Mouse (Mus musculus) layer of hippocampus, adult 8-10 months (tissue): ENCODE data around the gene Ell. TPM values are rescaled to one million over a fixed set of nuclear protein-coding genes. Genes with fewer than 3 reads are reported as not detected.
"Not testable (repeated sequence)": the region's sequence is repeated elsewhere in the genome, so short reads cannot be mapped to it uniquely, and the experiment has no call there.

Source experiments
- DNase-seq, 2 experiments: peaks; one replicate each; pipeline ENCODE4 v3.0.0; 2022; ENCODE audit warnings: low spot score in 2 of 2
- total RNA-seq, 4 experiments: library from RNA; stranded (reverse); gene quantifications; 2 replicates each; pipeline ENCODE4 v1.2.4; 2022

The Ell gene
- total RNA-seq, 4 experiments from 2014 or later: 19.6 to 22.0 (median 20.8) TPM

DNA sequence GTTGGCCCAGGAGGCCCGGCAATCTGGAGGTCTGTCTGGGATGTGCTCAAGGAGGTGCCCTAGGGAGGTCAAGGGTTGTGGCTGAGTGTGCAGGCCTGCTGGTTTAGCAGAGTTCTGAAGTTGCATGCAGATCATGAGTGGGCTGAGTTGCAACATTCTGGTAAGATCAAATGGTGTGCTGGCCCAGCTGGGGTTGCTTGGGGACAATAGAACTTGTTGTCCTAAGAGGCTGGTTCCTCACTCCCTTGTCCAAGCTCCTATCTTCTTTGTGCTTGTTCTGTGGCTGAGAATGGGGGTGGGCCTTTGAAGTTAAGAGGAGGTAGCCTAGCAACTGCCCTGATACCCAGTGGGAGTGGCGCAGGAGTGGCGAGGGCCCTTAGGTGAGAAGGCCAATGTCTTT, 23.5 kb downstream of the Ell start:
- DNase-seq: no peak

DNA sequence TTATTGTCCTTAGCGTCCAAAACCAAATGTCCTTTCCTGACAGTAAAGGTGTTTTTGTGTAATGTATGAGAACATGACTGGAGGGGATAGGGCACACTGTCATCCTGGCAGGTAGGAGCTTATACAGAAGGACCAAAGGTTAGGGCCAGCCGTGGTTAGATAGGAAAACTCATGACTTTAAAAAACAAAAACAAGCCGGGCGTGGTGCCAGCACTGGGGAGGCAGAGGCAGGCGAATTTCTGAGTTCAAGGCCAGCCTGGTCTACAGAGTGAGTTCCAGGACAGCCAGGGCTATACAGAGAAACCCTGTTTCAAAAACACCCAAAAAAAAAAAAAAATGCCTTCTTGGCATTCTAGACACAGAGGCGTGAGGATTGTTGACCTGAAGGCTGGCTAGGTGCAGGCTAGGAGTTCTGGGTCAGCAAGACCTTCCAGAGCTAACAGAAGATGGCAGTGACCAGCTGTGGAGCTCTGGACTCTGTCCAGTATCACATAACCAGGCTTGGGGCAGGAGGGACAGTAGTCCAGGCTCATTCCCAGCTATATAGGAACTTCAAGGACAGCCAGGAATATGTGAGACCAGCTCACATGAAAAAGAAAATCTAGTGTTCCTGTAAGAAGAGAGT, 24.6 kb downstream of the Ell start:
- no peak for DNase-seq

DNA sequence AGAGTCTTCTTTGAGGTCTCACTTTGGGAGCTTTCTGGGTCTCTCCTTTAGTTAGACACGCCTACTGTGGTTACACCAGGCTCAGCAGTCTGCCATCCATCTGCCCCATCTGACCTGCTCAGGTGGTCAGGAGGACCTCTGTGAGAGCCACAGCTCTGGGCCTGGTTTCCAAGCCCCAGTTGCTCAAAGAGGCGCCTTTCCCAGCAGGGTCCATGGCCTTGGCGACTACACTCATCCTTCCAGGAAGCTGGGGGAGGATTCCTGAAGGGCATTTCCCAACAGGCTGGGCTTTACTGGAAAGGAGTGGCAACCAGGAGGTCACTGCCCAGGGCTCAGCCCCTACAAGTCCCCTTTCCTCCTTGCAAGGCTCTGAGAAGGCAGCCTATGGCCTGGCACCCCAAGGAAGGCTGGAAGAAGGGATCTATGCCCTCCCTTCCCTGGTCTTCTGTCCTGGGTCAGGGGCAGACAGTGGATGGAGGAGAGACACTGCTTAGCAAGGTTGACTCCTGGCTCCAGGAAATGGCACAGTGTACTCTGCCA, 25.5 kb downstream of the Ell start:
- DNase-seq: no peak

DNA sequence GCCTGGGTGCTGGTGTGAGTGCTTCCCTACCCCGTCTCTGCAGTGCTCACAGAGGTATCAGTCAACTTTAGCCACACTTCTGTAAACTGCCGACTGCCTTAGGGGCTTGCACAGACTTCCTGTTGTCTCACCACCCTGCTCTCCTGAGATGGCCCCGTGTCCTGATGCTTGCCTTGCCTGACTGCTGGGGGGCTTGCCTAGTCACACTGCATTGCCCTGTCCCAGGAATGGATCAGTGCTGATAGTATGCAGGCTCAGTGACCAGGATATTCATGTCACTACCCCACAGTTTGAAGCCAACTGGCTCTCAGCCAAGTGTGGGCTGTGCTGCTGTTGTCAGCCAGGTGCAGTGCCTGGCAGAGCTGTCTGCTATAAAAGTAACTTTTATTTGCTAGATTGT, 26.3 kb downstream of the Ell start:
- DNase-seq: no peak

DNA sequence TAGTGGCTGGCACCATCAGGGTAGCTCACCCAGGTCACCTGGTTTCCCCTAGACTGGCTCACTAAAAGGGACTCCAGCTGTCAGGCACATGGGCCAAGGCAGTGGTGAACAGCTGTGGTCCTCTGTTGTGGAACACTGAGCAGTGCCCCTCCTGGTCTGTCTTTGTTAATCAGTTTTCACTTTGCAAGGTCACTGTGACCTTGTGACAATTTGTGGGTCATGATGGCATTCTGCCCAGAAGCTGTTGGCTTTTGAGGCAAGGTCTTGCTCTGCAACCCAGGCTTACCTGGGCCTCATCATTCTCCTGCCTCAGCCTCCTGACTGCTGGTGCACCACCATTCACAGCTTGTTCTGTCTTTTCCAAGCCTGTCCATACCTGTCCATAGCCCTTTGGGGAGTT, 31.1 kb downstream of the Ell start:
- no peak for DNase-seq

DNA sequence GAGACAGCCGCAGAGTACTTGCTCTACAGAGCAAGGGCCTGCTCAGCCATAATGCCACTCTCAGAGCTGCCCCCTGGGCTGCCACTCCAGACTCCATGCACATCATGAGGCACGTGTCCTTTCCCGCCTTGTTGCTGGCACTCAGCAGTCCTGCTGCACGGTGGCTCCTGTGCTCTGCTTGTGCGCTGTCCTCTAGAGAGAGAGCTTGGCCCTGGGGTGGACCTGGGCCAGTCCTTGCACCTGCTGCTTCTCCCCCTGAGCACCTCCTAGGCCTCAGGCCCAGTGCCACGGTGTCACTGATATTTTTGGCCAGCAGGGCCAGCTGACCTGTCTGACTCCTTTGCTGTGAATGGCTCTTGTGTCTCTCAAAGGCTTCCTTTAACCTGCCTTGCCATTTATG, 31.7 kb downstream of the Ell start:
- no peak for DNase-seq

DNA sequence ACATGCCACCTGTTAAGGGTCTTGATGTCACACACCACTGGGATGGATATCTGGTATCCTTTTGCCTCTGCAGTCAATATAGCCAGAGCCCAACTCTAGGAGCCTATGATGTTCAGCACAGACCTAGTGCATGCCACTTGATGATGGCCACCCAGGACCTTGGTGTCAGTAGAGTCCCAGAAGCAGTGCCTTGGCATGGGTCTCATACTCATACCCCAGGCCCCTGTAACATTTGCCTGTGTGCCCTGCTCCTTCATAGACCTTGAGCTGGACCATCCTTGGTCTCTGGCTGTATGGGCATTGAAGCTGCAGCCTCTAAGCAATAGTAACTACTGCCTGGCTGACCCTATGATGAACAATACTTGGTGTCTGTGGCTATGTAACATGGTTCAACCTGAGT, 35.0 kb downstream of the Ell start:
- no peak for DNase-seq

DNA sequence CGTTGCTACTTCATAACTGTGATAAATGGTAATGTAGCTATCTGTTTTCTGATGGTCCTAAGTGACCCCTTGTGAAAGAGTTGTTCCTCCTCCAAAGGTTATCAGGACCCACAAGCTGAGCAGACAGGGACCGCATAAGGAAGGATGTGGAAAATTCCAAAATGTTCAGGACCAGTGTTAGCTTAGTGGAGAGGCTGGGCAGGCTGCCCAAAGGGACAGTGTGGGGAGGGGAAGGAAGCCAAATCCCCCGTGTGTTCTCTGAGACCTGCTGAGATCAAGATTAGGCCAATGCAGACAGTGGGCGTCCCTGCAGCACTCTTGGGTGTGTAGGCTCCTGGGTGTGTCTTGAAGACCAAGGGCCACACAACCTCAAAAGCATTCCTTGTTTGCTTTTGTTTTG, 35.7 kb downstream of the Ell start:
- no peak for DNase-seq

DNA sequence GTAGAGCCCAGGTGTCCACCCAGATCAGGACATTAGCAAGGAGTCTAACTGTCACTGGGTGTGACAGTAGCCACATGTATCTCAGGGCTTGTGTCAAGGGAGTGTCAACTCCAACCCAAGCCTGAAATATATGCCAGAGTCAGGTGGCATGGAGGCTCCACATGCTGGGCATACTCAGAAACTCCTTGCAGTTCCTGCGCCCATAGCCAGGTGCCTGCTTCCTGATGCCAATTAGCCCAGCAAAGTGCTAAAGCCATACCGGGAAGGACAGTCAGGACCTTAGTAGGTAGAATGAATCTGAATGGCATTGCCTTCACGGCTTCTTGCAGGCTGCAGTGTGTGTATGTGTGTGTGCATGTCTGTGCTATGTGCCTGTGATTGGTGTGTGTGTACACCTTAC, 38.0 kb downstream of the Ell start:
- DNase-seq: no peak

DNA sequence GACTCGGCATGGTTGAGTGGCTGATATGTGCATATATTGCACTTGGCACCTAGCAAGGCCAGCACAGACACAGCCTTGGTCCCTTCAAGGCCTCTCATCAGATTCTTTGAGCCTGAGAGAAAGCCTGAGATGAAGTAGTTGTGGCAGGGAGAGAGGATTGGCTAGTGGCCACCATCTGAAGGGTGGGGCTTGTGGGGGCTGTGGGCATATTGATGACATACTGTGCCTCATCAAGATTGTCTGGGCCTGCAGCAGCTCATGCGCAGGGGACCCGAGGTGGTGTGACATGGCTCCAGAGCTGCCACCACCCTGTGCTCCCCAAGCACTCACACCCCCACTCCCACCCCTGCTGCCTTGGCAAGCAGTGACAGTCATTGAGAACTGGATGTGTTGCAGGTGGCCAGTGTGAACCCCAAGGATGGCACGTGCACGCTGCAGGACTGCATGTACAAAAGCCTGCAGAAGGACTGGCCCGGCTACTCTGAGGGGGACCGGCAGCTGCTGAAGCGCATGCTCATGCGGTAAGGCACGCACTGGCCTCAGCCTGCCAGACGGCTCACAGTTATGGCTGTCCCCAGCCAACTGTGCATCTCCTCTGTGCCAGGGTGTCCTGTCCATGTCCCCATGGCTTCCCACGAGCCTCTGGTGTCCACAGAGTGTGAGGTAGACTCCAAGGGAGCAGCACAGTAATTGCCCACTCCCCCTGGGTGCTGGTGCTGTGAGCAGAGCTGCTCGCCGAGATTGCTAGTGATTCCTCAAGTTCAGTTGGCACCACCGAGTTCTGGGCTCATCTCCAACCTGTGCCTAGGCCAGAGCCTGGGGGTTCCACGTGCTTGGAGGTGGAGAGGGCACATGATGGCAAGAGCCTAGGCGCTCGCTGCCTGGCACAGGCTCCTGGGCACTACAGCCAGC, 44.5 kb downstream of the Ell start:
- DNase-seq: no peak

DNA sequence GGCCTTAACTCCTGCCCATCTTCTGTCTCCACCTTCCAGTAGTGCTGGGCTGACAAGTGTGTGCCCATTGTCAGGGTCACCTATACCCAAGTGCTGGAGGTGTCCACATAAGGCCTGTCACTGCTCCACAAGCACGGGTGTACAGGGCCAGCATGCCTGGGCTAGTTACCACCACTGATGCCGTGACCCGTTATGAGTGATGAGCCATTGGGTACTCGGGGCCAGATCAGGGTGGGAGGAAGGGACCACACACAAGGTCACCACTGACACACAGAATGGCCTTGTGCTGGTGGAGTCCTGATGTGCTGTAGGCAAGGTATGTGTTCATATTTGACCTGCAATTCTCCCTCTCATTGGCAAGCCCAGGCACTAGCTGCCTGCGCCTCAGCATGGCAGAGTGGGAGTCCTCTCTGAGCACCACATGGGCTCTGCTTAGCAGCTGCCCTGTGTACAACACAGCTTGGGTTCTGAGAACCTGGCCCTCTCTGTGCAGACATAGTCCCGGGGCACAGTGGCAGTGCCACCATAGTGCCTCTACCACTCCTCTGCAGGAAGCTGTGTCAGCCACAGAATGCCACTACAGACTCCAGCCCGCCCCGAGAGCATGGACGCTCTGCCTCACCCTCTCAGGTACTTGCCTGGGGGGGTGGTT, 45.5 kb downstream of the Ell start:
- DNase-seq: no peak

DNA sequence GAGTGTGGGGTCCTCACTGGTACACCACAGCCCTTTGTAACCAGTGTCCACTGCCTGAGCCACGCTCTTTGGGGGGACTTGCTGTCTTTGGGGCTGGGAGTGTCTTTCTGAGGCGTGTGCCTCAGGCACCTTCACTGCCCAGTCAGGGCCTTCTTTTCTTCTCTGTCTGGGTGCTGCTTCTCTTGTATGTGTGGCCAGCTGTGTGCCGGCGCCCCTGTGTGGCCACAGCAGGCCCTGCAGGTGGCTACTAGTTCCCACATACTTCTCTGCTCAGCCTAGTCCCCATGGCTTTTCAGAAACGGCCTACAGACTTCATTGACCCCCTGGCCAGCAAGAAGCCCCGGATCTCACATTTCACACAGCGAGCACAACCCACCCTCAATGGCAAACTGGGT, 46.0 kb downstream of the Ell start:
- no peak for DNase-seq

DNA sequence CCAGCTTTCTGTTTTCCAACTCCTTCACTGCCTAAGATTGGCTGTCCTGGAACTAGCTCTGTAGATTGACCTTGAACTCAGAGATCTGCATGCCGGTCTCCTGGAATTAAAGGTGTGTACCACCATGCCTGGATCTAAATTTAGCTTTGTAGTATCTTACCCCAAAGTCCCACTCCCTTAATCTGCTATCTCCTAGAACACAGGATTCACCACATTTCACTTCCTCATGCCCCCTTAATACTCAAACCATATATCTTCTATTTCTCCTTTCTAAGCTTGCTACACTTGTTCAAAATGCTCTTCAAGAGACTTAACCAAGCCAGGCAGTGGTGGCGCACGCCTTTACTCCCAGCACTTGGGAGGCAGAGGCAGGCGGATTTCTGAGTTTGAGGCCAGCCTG, 48.7 kb downstream of the Ell start:
- DNase-seq: not testable (repeated sequence)

DNA sequence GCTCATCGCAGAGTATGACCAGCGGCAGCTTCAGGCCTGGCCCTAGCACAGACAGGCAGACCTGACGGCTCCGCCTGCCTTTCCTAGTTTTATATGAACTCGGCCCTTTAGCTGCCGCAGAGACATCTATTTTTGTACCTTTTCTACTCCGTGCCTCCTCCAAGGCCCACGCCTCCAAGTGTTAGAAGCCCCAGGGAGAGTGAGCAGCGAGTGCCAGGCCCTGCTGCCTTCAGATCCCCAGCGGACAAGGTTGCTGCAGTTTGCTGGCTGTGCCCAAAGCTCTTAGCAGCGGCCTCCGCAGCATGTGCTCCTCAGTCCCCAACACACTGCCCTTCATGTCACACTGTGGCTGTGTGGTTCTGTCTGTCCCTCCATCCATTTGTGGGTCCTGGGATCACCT, 52.3 kb downstream of the Ell start:
- no peak for DNase-seq

DNA sequence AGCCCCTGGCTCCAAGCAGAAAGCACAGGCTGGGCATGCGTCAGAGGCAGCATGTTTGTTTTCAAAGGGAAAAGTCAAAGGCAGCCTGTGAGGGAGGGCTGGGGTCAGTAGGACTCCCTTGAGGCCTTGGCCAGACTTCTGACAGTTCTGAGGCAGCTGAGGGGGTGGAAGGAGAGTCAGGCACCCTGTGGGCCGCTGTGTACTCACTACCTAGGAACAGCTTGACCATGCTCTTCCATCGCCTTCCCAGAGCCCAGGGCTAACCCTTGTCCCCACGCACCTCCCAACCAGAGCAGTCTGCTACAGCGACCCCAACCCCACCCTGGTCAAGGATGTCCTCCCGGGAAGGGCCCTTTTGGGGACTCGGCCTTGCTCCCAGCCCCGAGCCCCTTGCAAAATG, 53.9 kb downstream of the Ell start:
- no peak for DNase-seq

DNA sequence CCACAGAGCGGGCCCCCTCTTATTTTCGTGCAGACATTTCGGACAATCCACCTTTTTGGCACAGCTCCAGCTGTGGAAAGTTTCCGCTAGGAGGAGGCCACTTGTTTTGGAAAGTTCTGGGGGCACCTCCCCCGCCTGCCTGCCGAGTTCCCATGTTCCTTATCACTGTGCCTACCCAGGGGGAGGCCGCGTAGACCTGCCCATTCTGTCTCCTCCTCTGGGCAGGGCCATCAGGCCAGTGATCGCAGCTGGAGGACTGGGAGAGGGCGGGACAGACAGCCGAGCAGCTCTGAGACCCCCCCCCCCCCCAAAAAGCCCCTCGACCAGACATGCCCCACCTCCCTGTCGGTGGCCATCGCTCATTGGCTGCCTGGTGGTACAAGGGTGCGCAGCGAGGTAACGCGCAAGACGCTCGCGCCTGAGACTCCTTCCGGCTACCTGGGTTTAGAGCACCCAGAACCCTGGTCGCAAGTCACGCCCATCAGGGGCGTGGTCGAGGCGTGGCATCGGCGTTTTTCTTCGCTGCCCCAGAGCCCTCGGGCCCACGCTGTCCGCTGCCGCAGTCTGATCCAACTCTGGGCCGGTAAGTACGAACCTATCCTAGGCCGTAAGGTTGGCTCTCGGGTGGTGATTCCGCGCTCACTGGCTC, 54.8 kb downstream of the Ell start, which contains the start of gene Isyna1:
Gene Isyna1 (plus strand): TSS at position 413 of the 649 bp plus-strand sequence.
- no peak for DNase-seq

DNA sequence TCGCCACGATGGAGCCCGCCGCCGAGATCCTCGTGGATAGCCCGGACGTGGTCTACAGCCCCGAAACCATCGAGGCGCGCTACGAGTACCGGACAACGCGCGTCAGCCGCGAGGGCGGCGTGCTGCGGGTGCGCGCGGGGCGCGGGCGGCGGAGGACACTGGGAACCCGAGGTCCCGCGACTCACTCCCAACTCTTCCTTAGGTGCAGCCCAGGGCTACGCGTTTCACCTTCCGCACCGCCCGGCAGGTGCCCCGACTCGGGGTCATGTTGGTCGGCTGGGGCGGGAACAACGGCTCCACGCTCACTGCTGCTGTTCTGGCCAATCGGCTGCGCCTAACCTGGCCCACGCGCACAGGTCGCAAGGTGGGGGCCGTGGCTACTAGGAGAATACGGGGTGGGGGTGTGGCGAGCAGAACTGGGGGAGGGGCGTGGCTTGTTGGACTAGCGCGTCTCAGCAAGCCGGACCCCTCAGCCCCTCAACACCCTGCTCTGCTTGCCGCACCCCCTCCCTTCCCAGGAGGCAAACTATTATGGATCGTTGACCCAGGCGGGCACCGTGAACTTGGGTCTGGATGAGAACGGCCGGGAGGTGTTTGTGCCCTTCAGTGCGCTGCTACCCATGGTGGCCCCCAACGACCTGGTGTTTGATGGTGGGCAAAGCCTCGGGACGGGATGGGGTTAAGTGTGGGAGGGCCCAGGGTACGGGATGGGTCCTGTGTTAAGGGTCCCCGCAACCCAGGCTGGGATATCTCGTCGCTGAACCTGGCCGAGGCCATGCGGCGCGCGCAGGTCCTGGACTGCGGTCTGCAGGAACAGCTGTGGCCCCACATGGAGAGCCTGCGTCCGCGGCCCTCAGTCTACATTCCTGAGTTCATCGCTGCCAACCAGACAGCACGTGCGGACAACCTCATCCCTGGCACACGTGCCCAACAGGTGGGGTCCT, 55.6 kb downstream of the Ell start:
- DNase-seq: no peak

DNA sequence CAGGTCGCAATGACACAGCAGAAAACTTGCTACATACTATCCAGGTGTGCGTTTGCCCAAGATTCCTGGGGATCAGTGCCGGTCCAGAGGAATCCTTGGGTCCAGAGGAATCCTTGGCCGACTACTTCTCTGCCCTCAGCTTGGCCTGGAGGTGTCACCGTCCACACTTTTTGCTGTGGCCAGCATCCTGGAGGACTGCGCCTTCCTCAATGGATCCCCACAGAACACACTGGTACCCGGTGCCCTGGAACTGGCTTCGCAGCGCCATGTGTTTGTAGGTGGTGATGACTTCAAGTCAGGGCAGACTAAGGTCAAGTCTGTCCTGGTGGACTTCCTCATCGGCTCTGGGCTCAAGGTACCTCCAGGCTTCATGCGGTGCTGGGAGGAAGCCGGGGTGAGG, 56.6 kb downstream of the Ell start:
- no peak for DNase-seq

DNA sequence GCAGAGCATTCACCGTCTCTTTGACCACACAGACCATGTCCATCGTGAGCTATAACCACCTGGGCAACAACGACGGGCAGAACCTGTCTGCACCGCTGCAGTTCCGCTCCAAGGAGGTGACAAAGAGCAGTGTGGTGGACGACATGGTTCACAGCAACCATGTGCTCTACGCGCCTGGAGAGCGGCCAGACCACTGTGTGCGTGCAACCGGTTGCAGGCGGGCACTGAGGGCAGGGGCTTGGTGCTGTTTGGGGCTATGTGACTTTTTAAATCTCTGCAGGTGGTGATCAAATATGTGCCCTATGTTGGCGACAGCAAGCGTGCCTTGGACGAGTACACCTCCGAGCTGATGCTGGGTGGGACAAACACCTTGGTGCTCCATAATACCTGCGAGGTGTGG, 57.0 kb downstream of the Ell start:
- DNase-seq: no peak

DNA sequence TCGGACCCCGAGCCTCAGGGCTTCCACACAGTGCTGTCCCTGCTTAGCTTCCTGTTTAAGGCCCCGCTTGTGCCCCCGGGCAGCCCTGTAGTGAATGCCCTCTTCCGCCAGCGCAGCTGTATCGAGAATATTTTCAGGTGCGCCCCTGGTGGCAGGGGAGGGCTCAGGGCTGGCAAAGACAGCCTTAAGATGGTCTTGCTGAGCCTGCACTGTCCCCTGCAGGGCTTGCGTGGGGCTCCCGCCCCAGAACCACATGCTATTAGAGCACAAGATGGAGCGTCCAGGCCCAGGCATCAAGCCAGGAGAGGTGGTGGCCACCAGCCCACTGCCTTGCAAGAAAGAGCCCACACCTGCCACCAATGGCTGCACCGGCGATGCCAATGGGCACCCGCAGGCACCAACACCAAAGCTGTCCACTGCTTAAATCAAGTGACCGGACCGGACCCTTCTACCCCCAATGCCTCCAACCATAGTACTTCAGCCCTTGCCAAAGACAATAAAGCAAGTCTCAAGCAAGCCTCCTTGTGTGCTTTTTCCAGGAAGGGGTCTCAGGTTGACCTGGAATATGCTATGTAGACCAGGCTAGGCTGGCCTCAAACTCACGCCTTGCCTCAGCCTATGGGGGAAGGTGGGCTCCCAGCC, 57.6 kb downstream of the Ell start:
- no peak for DNase-seq
